Mouse (Mus musculus) spleen, embryonic (tissue): ENCODE data around the gene Crim1.

Source experiments
- CTCF ChIA-PET: fragments of 350-600 bp; sonication (Branson Sonifier 250); formaldehyde crosslinking; loops from one replicate; lab custom pipeline; 2022; lab: Charles Lee

Crim1 gene

GRCm38 (mm10) chr17:78407581-78407980 is 207.5 kb downstream of the Crim1 start:
- CTCF ChIA-PET, result no interaction called here

- CTCF ChIA-PET, result no interaction called here
These were observed 208.3 kb downstream of the Crim1 start for GRCm38 (mm10) chr17:78408386-78408785.

GRCm38 (mm10) chr17:78409900-78410299 is 209.9 kb downstream of the Crim1 start:
- CTCF ChIA-PET, result no interaction called here

GRCm38 (mm10) chr17:78415255-78415654 is 215.2 kb downstream of the Crim1 start:
- CTCF ChIA-PET, result no interaction called here

GRCm38 (mm10) chr17:78417381-78418281 is 217.6 kb downstream of the Crim1 start, which contains the start of gene Fez2:
TSS of gene Fez2 (minus strand) at chr17:78418152.
- CTCF ChIA-PET, result no interaction called here

GRCm38 (mm10) chr17:78419216-78419615 is 219.2 kb downstream of the Crim1 start:
- CTCF ChIA-PET, result no interaction called here

- CTCF ChIA-PET, result no interaction called here
These were observed 225.0 kb downstream of the Crim1 start for GRCm38 (mm10) chr17:78425026-78425425.
